11 mouse cellular contexts compared by ENCODE assay signal in the genomic region with DNA sequence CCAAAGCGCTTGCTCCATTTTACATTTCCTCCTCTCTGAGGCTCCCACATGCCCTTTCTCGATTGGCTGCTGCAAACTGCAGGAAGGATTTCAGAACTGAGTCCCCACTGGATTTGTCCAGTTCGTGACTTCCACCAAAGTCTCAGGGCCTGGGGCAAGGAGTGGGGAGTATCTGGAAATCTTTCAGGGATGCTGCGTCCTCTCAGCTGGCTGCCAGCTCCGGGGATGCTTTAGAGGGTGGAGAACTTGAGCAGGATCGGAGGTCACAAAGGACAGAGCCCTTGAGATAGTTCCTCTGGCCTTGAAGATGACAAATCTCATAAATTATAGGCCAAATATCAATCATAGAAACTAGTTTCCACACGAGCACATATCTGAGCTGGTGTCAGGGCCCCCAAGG.
"Had no signal": no experiment of that assay in that cellular context is flagged by ENCODE, and none has a peak within 500 bp of the region (broad histone marks: within the 10 kb centered on the region; RNA-seq: fewer than 3 reads in every experiment).

No protein-coding gene starts in this region.

- DNase-seq: kidney, postnatal 25 days; layer of hippocampus, adult 9-11 months; liver; lung, adult 18-20 months; lung, postnatal 10 days; lung, postnatal 36 days; midbrain, embryonic 14.5 days; right cerebral cortex, postnatal 14 days; thymus, adult 18-20 months; thymus, postnatal 36 days had no signal

- ATAC-seq: liver, embryonic 12.5 days had no signal
